Mouse (Mus musculus) NIH3T3 (cell line): ENCODE data around the gene Atg2a.
"Not testable (repeated sequence)": the region's sequence is repeated elsewhere in the genome, so short reads cannot be mapped to it uniquely, and the experiment has no call there.

ENCODE experiments used
- DNase-seq: peaks from one replicate; pipeline ENCODE4 v3.0.0-alpha.2; 2012; ENCODE audit warnings: low read depth

The Atg2a gene

GRCm38 (mm10) chr19:6296551-6297210, 55.2 kb downstream of the Atg2a start:
- peak; percentile 71 for DNase-seq

- DNase-seq, result peak; percentile 88
These were observed 56.2 kb downstream of the Atg2a start for GRCm38 (mm10) chr19:6297641-6298040.

GRCm38 (mm10) chr19:6299003-6299402, 57.5 kb downstream of the Atg2a start:
- no peak for DNase-seq

GRCm38 (mm10) chr19:6299450-6300267, 58.2 kb downstream of the Atg2a start:
- DNase-seq, result no peak

- no peak for DNase-seq
These were observed 59.0 kb downstream of the Atg2a start for GRCm38 (mm10) chr19:6300402-6300841.

- DNase-seq, result no peak
These were observed 60.6 kb downstream of the Atg2a start for GRCm38 (mm10) chr19:6302114-6302513.

- DNase-seq, result peak; percentile 35
These were observed 61.1 kb downstream of the Atg2a start for GRCm38 (mm10) chr19:6302522-6302921.

- DNase-seq, result no peak
These were observed 62.4 kb downstream of the Atg2a start for GRCm38 (mm10) chr19:6303831-6304230.

GRCm38 (mm10) chr19:6304787-6305516, 63.5 kb downstream of the Atg2a start:
- peak; percentile 97 for DNase-seq

GRCm38 (mm10) chr19:6305517-6306115, 64.1 kb downstream of the Atg2a start:
- DNase-seq, result no peak

GRCm38 (mm10) chr19:6306137-6306551, 64.7 kb downstream of the Atg2a start, which contains the start of gene Cdc42bpg:
Gene Cdc42bpg, plus strand, starts transcription at chr19:6306456.
- DNase-seq, result no peak

- DNase-seq, result peak; percentile 58
These were observed 65.1 kb downstream of the Atg2a start for GRCm38 (mm10) chr19:6306586-6306985.

GRCm38 (mm10) chr19:6307733-6308531, 66.5 kb downstream of the Atg2a start:
- DNase-seq, result no peak

GRCm38 (mm10) chr19:6310181-6310580, 68.7 kb downstream of the Atg2a start:
- no peak for DNase-seq

- DNase-seq, result not testable (repeated sequence)
These were observed 70.3 kb downstream of the Atg2a start for GRCm38 (mm10) chr19:6311783-6312182.
